Mouse (Mus musculus) megakaryocyte-erythroid progenitor cell, adult 5-6 weeks (primary cell): ENCODE measurements around the gene Pi16. TPM values are rescaled to one million over a fixed set of nuclear protein-coding genes. Genes with fewer than 3 reads are reported as not detected.

ENCODE experiments used
- total RNA-seq, 2 experiments: library from RNA; stranded (forward) in 1 of 2; stranded (reverse) in 1 of 2; fragments of 200-1000, 215-1000 nt in 1 of 2; fragments of >200 nt in 1 of 2; fragmentation: Nextera tagmentation in 1 of 2; gene quantifications; 2 replicates each; pipeline ENCODE4 v1.2.3; 2014 to 2017

Pi16 gene
- total RNA-seq, 2 experiments from 2014 or later = not detected

Other genes with a start within 250 kb of the Pi16 start
- gene Cdkn1a, start 226.7 kb upstream of the Pi16 start, total RNA-seq (2014; fragmentation: Nextera tagmentation) = 2.1 and 6.5 TPM in 2 replicates
- gene Cdkn1a, start 226.7 kb upstream of the Pi16 start, total RNA-seq (2017) = 0.95 and 3.5 TPM in 2 replicates
- gene Rab44, start 203.5 kb upstream of the Pi16 start, total RNA-seq (2014; fragmentation: Nextera tagmentation) = 14.9 and 23.3 TPM in 2 replicates
- gene Rab44, start 203.5 kb upstream of the Pi16 start, total RNA-seq (2017) = 4.1 and 23.9 TPM in 2 replicates
- gene Cpne5, start 79.5 kb upstream of the Pi16 start, total RNA-seq (2014; fragmentation: Nextera tagmentation) = 0.17 TPM in 1 of 2 replicates, not detected in the other
- 0.38 TPM in 1 of 2 replicates, not detected in the other for gene Cpne5, start 79.5 kb upstream of the Pi16 start, total RNA-seq (2017)
- 80.9 and 99.0 TPM in 2 replicates for gene Ppil1, start 53.5 kb upstream of the Pi16 start, total RNA-seq (2014; fragmentation: Nextera tagmentation)
- 82.9 and 105 TPM in 2 replicates for gene Ppil1, start 53.5 kb upstream of the Pi16 start, total RNA-seq (2017)
- gene BC004004, start 48.9 kb upstream of the Pi16 start, total RNA-seq (2014; fragmentation: Nextera tagmentation) = 81.8 and 82.3 TPM in 2 replicates
- 60.4 and 66.0 TPM in 2 replicates for gene BC004004, start 48.9 kb upstream of the Pi16 start, total RNA-seq (2017)
- gene Mtch1, start 30.3 kb downstream of the Pi16 start, total RNA-seq (2014; fragmentation: Nextera tagmentation) = 86.6 and 105 TPM in 2 replicates
- 31.9 and 32.4 TPM in 2 replicates for gene Mtch1, start 30.3 kb downstream of the Pi16 start, total RNA-seq (2017)
- 3.1 and 3.4 TPM in 2 replicates for gene Fgd2, start 43.2 kb downstream of the Pi16 start, total RNA-seq (2014; fragmentation: Nextera tagmentation)
- gene Fgd2, start 43.2 kb downstream of the Pi16 start, total RNA-seq (2017) = 2.7 and 6.0 TPM in 2 replicates
- 33.2 and 48.8 TPM in 2 replicates for gene Pim1, start 173.1 kb downstream of the Pi16 start, total RNA-seq (2014; fragmentation: Nextera tagmentation)
- gene Pim1, start 173.1 kb downstream of the Pi16 start, total RNA-seq (2017) = 96.9 and 106 TPM in 2 replicates
- gene Gm17657, start 232.0 kb downstream of the Pi16 start, total RNA-seq (2014; fragmentation: Nextera tagmentation) = not detected in 2 replicates
- not detected in 2 replicates for gene Gm17657, start 232.0 kb downstream of the Pi16 start, total RNA-seq (2017)
- 15.0 TPM in 2 replicates for gene Tbc1d22b, start 232.1 kb downstream of the Pi16 start, total RNA-seq (2014; fragmentation: Nextera tagmentation)
- gene Tbc1d22b, start 232.1 kb downstream of the Pi16 start, total RNA-seq (2017) = 3.7 and 4.6 TPM in 2 replicates
- not detected in 2 replicates for gene Tmem217, start 234.7 kb downstream of the Pi16 start, total RNA-seq (2014; fragmentation: Nextera tagmentation)
- gene Tmem217, start 234.7 kb downstream of the Pi16 start, total RNA-seq (2017) = not detected in 2 replicates